Mouse (Mus musculus) embryonic fibroblast, embryonic 13.5 days (primary cell): ENCODE results near the gene Tes3-ps.

Experiments used
- CTCF ChIP-seq: IDR thresholded peaks from 2 replicates; pipeline ENCODE4 v1.5.1; 2011; ENCODE audit warnings: mild to moderate bottlenecking, control low read depth, low read length, moderate library complexity, borderline replicate concordance; ENCODE audit not compliant: insufficient read depth
- POLR2A ChIP-seq: IDR thresholded peaks from 2 replicates; pipeline ENCODE4 v1.6.1; 2011; ENCODE audit warnings: low read depth, mild to moderate bottlenecking, control low read depth, low read length, moderate library complexity

- no peak for TF ChIP-seq CTCF
- TF ChIP-seq POLR2A = no peak
These were observed 13.7 kb upstream of the Tes3-ps start for GRCm38 (mm10) chr13:49479399-49479798.
